Mouse (Mus musculus) ovary, postnatal 10 days (tissue): ENCODE measurements around the gene Cct8l1.

Experiments used
- DNase-seq: peaks from one replicate; pipeline ENCODE4 v3.0.0; 2022; ENCODE audit warnings: low spot score

The Cct8l1 gene

DNA sequence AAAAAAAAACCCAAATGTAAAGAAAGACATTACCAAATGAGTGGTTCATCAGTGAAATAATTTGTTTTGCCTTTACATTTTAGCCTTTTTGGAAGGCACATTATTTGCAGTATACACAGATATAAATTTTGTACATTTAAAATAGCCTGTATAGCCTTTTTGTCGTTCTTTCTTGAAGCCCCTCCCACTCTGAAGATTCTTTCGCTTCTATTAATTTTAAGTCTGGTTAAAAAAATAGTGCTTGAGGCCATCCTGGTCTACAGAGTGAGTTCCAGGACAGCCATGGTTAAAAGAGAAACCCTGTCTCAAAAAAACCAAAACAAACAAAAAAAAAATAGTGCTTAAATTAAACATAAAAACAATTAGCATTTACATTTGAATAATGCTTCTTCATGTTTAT lies 14.8 kb downstream of the Cct8l1 start:
- DNase-seq: no peak

- DNase-seq: no peak
These were observed 16.6 kb downstream of the Cct8l1 start for GRCm38 (mm10) chr5:25532256-25533147.

GRCm38 (mm10) chr5:25533298-25533697 lies 17.4 kb downstream of the Cct8l1 start:
- DNase-seq: no peak

- no peak for DNase-seq
These were observed 19.7 kb downstream of the Cct8l1 start for GRCm38 (mm10) chr5:25535566-25535965.

- DNase-seq: no peak
These were observed 20.6 kb downstream of the Cct8l1 start for GRCm38 (mm10) chr5:25536451-25536850.

GRCm38 (mm10) chr5:25536921-25537409 lies 21.1 kb downstream of the Cct8l1 start:
- no peak for DNase-seq

DNA sequence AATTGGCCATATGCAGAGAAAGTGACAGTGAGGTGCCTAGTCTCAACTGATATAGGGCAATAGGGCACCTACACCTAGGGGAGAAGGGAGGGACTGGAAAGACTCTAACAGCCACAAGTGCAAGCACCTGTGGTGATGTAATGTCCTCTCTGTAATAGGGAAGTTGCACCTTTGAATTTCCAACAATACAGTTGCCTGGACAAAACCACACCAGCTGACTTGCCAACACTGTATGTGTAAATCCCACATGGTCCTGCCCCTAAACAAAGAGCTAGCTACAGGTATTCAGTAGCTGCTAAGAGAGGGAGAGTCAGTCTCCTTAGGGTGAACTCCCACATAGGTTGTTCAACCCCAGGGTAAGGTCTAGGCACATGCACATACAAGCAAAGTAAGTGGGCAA lies 24.5 kb downstream of the Cct8l1 start:
- DNase-seq: no peak

- DNase-seq: no peak
These were observed 25.1 kb downstream of the Cct8l1 start for GRCm38 (mm10) chr5:25540921-25541320.

DNA sequence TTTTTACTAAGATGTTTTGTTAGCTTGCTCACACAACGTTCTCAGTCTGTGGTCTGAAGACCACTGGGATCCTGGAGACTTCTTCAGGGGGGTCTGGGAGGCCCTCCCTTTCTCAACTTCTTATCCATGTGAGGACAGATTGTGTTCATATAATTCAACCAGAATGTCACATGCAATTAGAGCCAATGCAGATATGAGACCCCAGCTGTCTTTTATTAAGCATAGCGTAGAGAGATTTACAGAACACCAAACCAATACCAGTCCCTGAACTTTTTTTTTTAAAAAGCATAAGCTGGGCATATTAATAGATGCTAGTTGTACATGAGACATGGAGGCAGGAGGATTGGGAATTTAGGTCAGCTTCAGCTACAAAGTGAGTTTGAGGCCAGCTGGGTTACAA lies 25.8 kb downstream of the Cct8l1 start:
- no peak for DNase-seq

DNA sequence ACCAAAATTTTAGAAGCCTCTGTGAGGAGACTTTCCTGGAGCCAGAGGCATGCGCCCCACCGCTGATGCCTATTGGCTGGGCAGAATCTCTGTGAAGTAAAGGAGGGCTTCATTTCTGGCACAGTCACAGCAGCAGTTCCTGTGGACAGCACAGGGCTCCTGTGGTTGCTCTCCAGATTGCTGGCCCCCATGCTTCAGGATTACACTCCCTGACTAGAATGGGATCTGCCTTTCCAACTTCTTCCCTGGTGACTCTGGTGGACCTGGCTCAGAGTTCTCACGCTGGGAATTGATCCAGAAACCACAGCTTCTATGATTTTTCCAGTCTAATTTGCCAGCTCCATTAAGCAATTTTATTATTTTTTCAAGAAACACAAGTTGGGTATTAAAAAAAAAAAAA lies 28.2 kb downstream of the Cct8l1 start:
- DNase-seq: no peak

GRCm38 (mm10) chr5:25544566-25544965 lies 28.7 kb downstream of the Cct8l1 start:
- no peak for DNase-seq

- no peak for DNase-seq
These were observed 31.0 kb downstream of the Cct8l1 start for GRCm38 (mm10) chr5:25546912-25547311.

- no peak for DNase-seq
These were observed 35.0 kb downstream of the Cct8l1 start for GRCm38 (mm10) chr5:25550912-25551311.

- DNase-seq: no peak
These were observed 38.3 kb downstream of the Cct8l1 start for GRCm38 (mm10) chr5:25554210-25554609.

- no peak for DNase-seq
These were observed 38.8 kb downstream of the Cct8l1 start for GRCm38 (mm10) chr5:25554689-25555088.

DNA sequence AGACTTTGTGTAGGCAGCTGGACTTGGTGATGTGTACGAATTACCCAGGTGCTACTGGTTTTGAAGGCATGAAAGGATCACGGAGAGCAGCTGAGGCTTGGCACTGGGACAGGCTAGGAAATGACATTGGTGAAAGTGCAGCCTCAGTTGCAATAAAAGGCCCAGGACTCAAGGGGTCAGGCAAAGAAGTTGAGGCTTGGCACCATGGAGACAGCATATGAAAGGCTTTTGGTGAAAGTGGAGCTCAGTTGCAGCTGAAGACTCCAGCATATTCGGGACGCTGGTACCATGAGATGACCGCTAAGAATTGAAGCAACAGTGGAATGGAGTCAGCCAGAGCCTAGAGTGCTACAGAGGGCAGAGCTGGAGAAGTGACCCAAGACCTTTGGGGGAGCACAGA lies 39.8 kb downstream of the Cct8l1 start:
- DNase-seq: no peak

- DNase-seq: no peak
These were observed 40.5 kb downstream of the Cct8l1 start for GRCm38 (mm10) chr5:25556363-25556762.
